Mouse (Mus musculus): ENCODE measurements at regions not wholly inside any gene's neighbourhood (a gene's known extent, or its start where the extent isn't known, plus 50 kb on each side); places are given as distances from the start of the nearest gene placed in this dataset.
"Not testable (repeated sequence)": the region's sequence is repeated elsewhere in the genome, so short reads cannot be mapped to it uniquely, and the experiment has no call there.

GRCm38 (mm10) chr10:6371666-6372065, 386.6 kb upstream of the Oprm1 start:
- H3K9me3 ChIP-seq (replicated peaks; ENCODE audit: insufficient read depth, low read length), result no peaks in the 10 kb centered on the region
- H3K79me2 ChIP-seq (ENCODE audit: control insufficient read depth, insufficient read depth, low read length, poor library complexity), result no peaks in the 10 kb centered on the region
- H3K4me1 ChIP-seq (ENCODE audit: control insufficient read depth in 1 of 2, insufficient read depth in 2 of 2, low read length in 2 of 2), result no peaks in the 10 kb centered on the region
- no peaks in the 10 kb centered on the region for H3K27me3 ChIP-seq (ENCODE audit: control insufficient read depth in 1 of 2, insufficient read depth in 2 of 2, low read length in 2 of 2)
- DNase-seq (ENCODE audit: low read depth, low spot score), result no peak
- TF ChIP-seq POLR2AphosphoS5 (IDR thresholded peaks at IDR 0.05; ENCODE audit: borderline replicate concordance, low read depth, low read length) (no peak), RAD21 (IDR thresholded peaks at IDR 0.05; ENCODE audit: low read depth, low read length) (no peak), POLR2AphosphoS2 (IDR thresholded peaks at IDR 0.05; ENCODE audit: low read length) (no peak), MAX (IDR thresholded peaks at IDR 0.05; ENCODE audit: low read length) (no peak), MYC (IDR thresholded peaks at IDR 0.05; ENCODE audit: low read depth, low read length) (no peak), HCFC1 (IDR thresholded peaks at IDR 0.05; ENCODE audit: low read depth, low read length) (no peak), SIN3A (IDR thresholded peaks at IDR 0.05; ENCODE audit: low read length) (no peak), ELF1 (IDR thresholded peaks at IDR 0.05; ENCODE audit: low read depth, low read length) (no peak), MAFK (IDR thresholded peaks at IDR 0.05; ENCODE audit: borderline replicate concordance, low read depth, low read length) (no peak), KAT2A (conservative IDR thresholded peaks at IDR 0.05; ENCODE audit: low read depth, low read length) (no peak), ETS1 (IDR thresholded peaks at IDR 0.05; ENCODE audit: low read depth, low read length) (no peak), TBP (IDR thresholded peaks at IDR 0.05; ENCODE audit: low read depth, low read length) (no peak), MEF2A (IDR thresholded peaks at IDR 0.05; ENCODE audit: extremely low read depth, insufficient replicate concordance, low read depth, low read length, poor library complexity, severe bottlenecking) (no peak), USF1 (IDR thresholded peaks at IDR 0.05; ENCODE audit: low read depth, low read length) (no peak), ZNF384 (IDR thresholded peaks at IDR 0.05; ENCODE audit: low read depth, low read length) (no peak), ZMIZ1 (IDR thresholded peaks at IDR 0.05; ENCODE audit: low read depth, low read length) (no peak), UBTF (IDR thresholded peaks at IDR 0.05; ENCODE audit: borderline replicate concordance, insufficient read depth, low read depth, low read length) (no peak)
- H3K27ac ChIP-seq (ENCODE audit: control insufficient read depth, low read depth, low read length), result no peak overlapping the region
- no peak overlapping the region for H3K9ac ChIP-seq (ENCODE audit: control insufficient read depth, low read depth, low read length, poor library complexity, severe bottlenecking)
- H3K36me3 ChIP-seq (ENCODE audit: control insufficient read depth in 1 of 2, insufficient read depth in 2 of 2, low read length in 2 of 2), result no peaks in the 10 kb centered on the region
- no peak overlapping the region for H3K4me3 ChIP-seq (ENCODE audit: control insufficient read depth in 1 of 2, insufficient read depth in 1 of 2, low read depth in 2 of 2, low read length in 2 of 2)

GRCm38 (mm10) chr10:6417336-6418105, 340.8 kb upstream of the Oprm1 start:
- H3K4me3 ChIP-seq (ENCODE audit: control insufficient read depth in 1 of 2, insufficient read depth in 1 of 2, low read depth in 2 of 2, low read length in 2 of 2); H3K4me1 ChIP-seq (ENCODE audit: control insufficient read depth in 1 of 2, insufficient read depth in 2 of 2, low read length in 2 of 2); H3K79me2 ChIP-seq (ENCODE audit: control insufficient read depth, insufficient read depth, low read length, poor library complexity); H3K9ac ChIP-seq (ENCODE audit: control insufficient read depth, low read depth, low read length, poor library complexity, severe bottlenecking); H3K36me3 ChIP-seq (ENCODE audit: control insufficient read depth in 1 of 2, insufficient read depth in 2 of 2, low read length in 2 of 2); H3K27me3 ChIP-seq (ENCODE audit: control insufficient read depth in 1 of 2, insufficient read depth in 2 of 2, low read length in 2 of 2); H3K27ac ChIP-seq (ENCODE audit: control insufficient read depth, low read depth, low read length); DNase-seq (ENCODE audit: low read depth, low spot score); H3K9me3 ChIP-seq (replicated peaks; ENCODE audit: insufficient read depth, low read length): not testable (repeated sequence)

- not testable (repeated sequence) for DNase-seq (ENCODE audit: low read depth, low spot score); H3K4me1 ChIP-seq (ENCODE audit: control insufficient read depth in 1 of 2, insufficient read depth in 2 of 2, low read length in 2 of 2); H3K27ac ChIP-seq (ENCODE audit: control insufficient read depth, low read depth, low read length); H3K4me3 ChIP-seq (ENCODE audit: control insufficient read depth in 1 of 2, insufficient read depth in 1 of 2, low read depth in 2 of 2, low read length in 2 of 2); H3K27me3 ChIP-seq (ENCODE audit: control insufficient read depth in 1 of 2, insufficient read depth in 2 of 2, low read length in 2 of 2); H3K9ac ChIP-seq (ENCODE audit: control insufficient read depth, low read depth, low read length, poor library complexity, severe bottlenecking); H3K79me2 ChIP-seq (ENCODE audit: control insufficient read depth, insufficient read depth, low read length, poor library complexity); H3K36me3 ChIP-seq (ENCODE audit: control insufficient read depth in 1 of 2, insufficient read depth in 2 of 2, low read length in 2 of 2); H3K9me3 ChIP-seq (replicated peaks; ENCODE audit: insufficient read depth, low read length)
Observed at GRCm38 (mm10) chr10:6418234-6418633, 340.1 kb upstream of the Oprm1 start.

Measured in MEL (cell line).